Mouse (Mus musculus): ENCODE measurements around the gene Vmn2r8. TPM values are rescaled to one million over a fixed set of nuclear protein-coding genes. Genes with fewer than 3 reads are reported as not detected.
"Not testable (repeated sequence)": the region's sequence is repeated elsewhere in the genome, so short reads cannot be mapped to it uniquely, and the experiment has no call there.

Gene Vmn2r8
- polyA plus RNA-seq, 1 experiment from 2014 or later: not detected

DNA sequence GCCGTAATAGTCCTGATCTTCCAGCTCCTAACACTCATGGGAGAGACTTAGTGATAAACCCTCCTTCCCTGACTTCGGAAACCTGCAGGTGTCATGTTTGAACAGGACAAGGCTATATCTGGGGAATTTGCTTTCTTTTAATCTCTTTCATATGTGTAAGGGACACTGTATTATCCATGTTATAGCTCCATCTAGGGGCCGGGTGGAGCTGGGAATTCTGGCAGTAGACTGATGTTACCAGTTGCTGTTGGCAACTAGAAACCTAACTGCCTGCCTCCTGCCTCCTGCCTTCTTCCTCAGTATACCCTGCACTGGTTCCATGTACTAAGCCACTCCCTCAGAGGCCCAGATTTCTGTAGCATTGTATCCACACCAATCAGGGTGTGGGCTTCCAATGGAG is 50.3 kb downstream of the Vmn2r8 start:
- 61% methylated on average over 3 of the region's 3 CpGs for WGBS
- Histone ChIP-seq H3K27me3 (replicated peaks; ENCODE audit: control insufficient read depth, insufficient read depth, low read length) (no peaks in the 10 kb centered on the region), H3K4me3 (replicated peaks; ENCODE audit: low read length) (no peak overlapping the region), H3K9ac (replicated peaks; ENCODE audit: low read depth, low read length) (no peak overlapping the region), H3K9me3 (ENCODE audit: control insufficient read depth, low read length) (no peaks in the 10 kb centered on the region), H3K4me2 (ENCODE audit: low read length) (no peak overlapping the region), H3K4me1 (replicated peaks; ENCODE audit: control insufficient read depth, insufficient read depth, low read length) (no peaks in the 10 kb centered on the region), H3K36me3 (ENCODE audit: control insufficient read depth, insufficient read depth) (no peaks in the 10 kb centered on the region), H3K27ac (ENCODE audit: low read length) (no peak overlapping the region)
- no peak for ATAC-seq

DNA sequence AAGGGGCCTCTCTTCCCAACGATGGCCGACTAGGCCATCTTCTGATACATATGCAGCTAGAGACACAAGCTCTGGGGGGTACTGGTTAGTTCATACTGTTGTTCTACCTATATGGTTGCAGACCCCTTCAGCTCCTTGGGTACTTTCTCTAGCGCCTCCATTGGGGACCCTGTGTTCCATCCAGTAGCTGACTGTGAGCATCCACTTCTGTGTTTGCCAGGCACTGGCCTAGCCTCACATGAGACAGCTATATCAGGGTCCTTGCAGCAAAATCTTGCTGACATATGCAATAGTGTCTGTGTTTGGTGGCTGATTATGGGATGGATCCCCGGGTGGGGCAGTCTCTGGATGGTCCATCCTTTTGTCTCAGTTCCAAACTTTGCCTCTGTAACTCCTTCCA is 57.4 kb downstream of the Vmn2r8 start:
- H3K27ac ChIP-seq (ENCODE audit: low read length); H3K27me3 ChIP-seq (replicated peaks; ENCODE audit: control insufficient read depth, insufficient read depth, low read length); H3K4me2 ChIP-seq (ENCODE audit: low read length); H3K36me3 ChIP-seq (ENCODE audit: control insufficient read depth, insufficient read depth); H3K9me3 ChIP-seq (ENCODE audit: control insufficient read depth, low read length); H3K4me3 ChIP-seq (replicated peaks; ENCODE audit: low read length); ATAC-seq; H3K4me1 ChIP-seq (replicated peaks; ENCODE audit: control insufficient read depth, insufficient read depth, low read length); H3K9ac ChIP-seq (replicated peaks; ENCODE audit: low read depth, low read length): not testable (repeated sequence)
- WGBS: 84% methylated on average over 4 of the region's 4 CpGs

DNA sequence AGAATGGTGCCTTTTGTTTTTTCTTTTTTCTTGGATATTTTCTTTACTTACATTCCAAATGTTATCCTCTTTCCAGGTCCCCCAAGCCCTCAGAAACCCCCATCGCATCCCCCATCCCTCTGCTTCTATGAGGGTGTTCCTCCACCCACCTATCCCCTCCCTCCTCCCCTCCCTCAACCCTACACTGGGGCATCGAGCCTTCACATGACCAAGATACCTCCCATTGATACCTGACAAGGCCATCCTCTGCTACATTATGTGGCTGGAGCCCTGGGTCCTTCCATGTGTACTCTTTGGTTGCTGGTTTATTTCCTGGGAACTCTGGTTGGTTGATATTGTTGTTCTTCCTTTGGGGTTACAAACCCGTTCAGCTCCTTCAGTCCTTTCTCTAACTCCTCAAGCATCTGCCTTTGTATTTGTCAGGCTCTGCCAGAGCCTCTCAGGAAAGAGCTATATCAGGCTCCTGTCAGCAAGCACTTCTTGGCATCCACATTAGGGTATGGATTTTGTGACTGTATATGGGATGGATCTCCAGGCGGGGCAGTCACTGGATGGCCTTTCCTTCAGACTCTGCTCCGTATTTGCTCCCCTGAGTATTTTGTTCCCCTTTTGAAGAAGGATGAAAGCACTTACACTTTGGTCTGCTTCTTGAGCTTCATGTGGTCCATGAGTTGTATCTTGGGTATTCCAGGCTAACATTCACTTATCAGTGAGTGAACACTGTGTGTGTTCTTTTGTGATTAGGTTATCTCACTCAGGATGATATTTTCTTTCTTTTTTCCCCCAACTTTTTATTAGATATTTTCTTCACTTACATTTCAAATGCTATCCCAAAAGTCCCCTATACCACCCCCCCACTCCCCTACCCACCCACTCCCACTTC is 58.1 kb downstream of the Vmn2r8 start:
- Histone ChIP-seq H3K4me2 (ENCODE audit: low read length) (no peak overlapping the region), H3K27ac (ENCODE audit: low read length) (no peak overlapping the region), H3K9ac (replicated peaks; ENCODE audit: low read depth, low read length) (no peak overlapping the region), H3K36me3 (ENCODE audit: control insufficient read depth, insufficient read depth) (no peaks in the 10 kb centered on the region), H3K4me3 (replicated peaks; ENCODE audit: low read length) (no peak overlapping the region), H3K9me3 (ENCODE audit: control insufficient read depth, low read length) (no peaks in the 10 kb centered on the region), H3K4me1 (replicated peaks; ENCODE audit: control insufficient read depth, insufficient read depth, low read length) (no peaks in the 10 kb centered on the region), H3K27me3 (replicated peaks; ENCODE audit: control insufficient read depth, insufficient read depth, low read length) (no peaks in the 10 kb centered on the region)
- ATAC-seq: no peak
- WGBS: 91% methylated on average over 5 of the region's 5 CpGs

DNA sequence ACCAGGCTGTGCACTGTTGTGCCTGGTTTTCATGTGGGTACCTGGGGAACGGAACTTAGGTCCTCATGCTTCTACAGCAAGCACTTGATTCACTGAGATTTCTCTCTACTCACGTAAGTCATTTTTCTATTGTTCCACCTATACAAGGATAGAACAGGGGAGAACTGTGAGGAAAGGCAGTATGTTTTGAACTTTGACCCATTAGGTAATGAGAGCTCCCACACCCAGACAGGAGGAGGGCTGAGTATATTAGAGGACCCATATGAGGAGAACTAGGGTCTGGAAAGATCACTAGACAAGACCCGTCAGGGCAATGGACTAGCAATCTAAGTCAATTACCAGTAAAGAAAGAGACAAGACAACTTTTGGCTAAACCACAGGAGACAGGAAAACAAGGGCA is 64.0 kb downstream of the Vmn2r8 start:
- Histone ChIP-seq H3K4me1 (replicated peaks; ENCODE audit: control insufficient read depth, insufficient read depth, low read length) (no peaks in the 10 kb centered on the region), H3K27ac (ENCODE audit: low read length) (no peak overlapping the region), H3K36me3 (ENCODE audit: control insufficient read depth, insufficient read depth) (no peaks in the 10 kb centered on the region), H3K4me2 (ENCODE audit: low read length) (no peak overlapping the region), H3K27me3 (replicated peaks; ENCODE audit: control insufficient read depth, insufficient read depth, low read length) (no peaks in the 10 kb centered on the region), H3K9me3 (ENCODE audit: control insufficient read depth, low read length) (no peaks in the 10 kb centered on the region), H3K9ac (replicated peaks; ENCODE audit: low read depth, low read length) (no peak overlapping the region), H3K4me3 (replicated peaks; ENCODE audit: low read length) (no peak overlapping the region)
- 86% methylated on average over 3 of the region's 3 CpGs for WGBS
- no peak for ATAC-seq

DNA sequence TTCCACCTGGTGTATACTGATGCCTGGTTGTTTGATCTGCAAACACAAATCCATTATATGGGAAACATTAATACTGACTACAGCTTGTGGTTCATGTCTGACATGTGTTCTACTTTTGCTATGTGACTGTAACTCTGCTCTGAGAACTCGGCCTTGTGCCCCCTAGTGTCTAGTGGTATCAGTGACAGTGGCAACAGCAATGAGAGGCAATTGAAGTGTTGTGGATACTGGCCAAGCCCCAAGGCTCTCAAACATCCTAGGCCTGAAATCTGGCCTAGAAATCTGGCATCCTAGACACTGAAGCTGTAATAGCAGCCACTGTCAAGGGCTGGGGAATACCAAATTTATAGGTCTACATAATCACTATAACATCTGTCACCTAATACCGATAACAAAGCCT is 64.8 kb downstream of the Vmn2r8 start:
- no peaks in the 10 kb centered on the region for H3K27me3 ChIP-seq (replicated peaks; ENCODE audit: control insufficient read depth, insufficient read depth, low read length)
- no peak overlapping the region for H3K4me3 ChIP-seq (replicated peaks; ENCODE audit: low read length)
- no peak overlapping the region for H3K9ac ChIP-seq (replicated peaks; ENCODE audit: low read depth, low read length)
- no peaks in the 10 kb centered on the region for H3K9me3 ChIP-seq (ENCODE audit: control insufficient read depth, low read length)
- WGBS: 62% methylated on average over 2 of the region's 2 CpGs
- H3K36me3 ChIP-seq (ENCODE audit: control insufficient read depth, insufficient read depth): no peaks in the 10 kb centered on the region
- ATAC-seq: no peak
- H3K27ac ChIP-seq (ENCODE audit: low read length): no peak overlapping the region
- H3K4me1 ChIP-seq (replicated peaks; ENCODE audit: control insufficient read depth, insufficient read depth, low read length): no peaks in the 10 kb centered on the region
- no peak overlapping the region for H3K4me2 ChIP-seq (ENCODE audit: low read length)

DNA sequence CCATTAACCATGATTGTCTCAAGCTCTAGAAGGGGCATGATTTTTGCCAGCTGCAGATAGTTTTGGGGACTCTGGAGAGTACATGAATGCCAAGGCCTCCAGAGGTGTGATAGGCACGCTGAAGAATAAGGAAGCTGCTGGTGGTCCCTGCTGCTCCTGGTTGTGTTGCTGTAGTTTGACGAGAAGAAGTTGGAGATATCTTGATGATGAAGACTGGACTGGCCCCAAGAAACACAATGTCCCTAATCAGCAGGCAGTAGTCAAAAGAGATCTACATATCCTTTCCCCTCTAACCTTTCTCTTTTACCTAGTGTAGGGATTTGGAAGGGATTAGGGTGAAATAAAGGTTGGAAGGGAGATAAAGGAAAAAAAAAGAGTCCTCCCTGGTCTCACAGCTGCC is 66.1 kb downstream of the Vmn2r8 start:
- ATAC-seq: no peak
- WGBS: 48% methylated on average over 2 of the region's 2 CpGs
- H3K9me3 ChIP-seq (ENCODE audit: control insufficient read depth, low read length): no peaks in the 10 kb centered on the region
- H3K9ac ChIP-seq (replicated peaks; ENCODE audit: low read depth, low read length): no peak overlapping the region
- H3K4me1 ChIP-seq (replicated peaks; ENCODE audit: control insufficient read depth, insufficient read depth, low read length): no peaks in the 10 kb centered on the region
- H3K27me3 ChIP-seq (replicated peaks; ENCODE audit: control insufficient read depth, insufficient read depth, low read length): no peaks in the 10 kb centered on the region
- H3K36me3 ChIP-seq (ENCODE audit: control insufficient read depth, insufficient read depth): no peaks in the 10 kb centered on the region
- no peak overlapping the region for H3K4me3 ChIP-seq (replicated peaks; ENCODE audit: low read length)
- no peak overlapping the region for H3K27ac ChIP-seq (ENCODE audit: low read length)
- no peak overlapping the region for H3K4me2 ChIP-seq (ENCODE audit: low read length)

DNA sequence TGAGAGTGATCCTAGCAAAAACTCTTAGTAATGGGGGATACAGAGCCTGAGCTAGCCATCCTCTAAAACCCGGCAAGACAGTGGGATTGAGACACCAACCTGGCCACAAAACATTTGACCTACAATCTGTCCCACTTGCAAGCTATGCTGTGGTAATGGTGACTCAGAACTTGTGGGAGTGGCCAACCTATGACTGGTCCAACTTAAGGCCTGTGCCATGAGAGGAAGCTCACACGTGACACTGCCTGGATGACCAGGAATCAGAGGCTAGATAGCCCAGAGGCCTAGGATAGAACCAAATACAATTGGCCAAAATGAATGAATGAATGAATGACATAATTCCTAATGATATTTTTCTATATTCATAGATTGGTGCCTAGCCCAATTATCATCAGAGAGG is 66.8 kb downstream of the Vmn2r8 start:
- H3K4me3 ChIP-seq (replicated peaks; ENCODE audit: low read length): no peak overlapping the region
- ATAC-seq: no peak
- H3K27me3 ChIP-seq (replicated peaks; ENCODE audit: control insufficient read depth, insufficient read depth, low read length): no peaks in the 10 kb centered on the region
- H3K36me3 ChIP-seq (ENCODE audit: control insufficient read depth, insufficient read depth): no peaks in the 10 kb centered on the region
- 83% methylated on average over 2 of the region's 2 CpGs for WGBS
- no peak overlapping the region for H3K27ac ChIP-seq (ENCODE audit: low read length)
- no peak overlapping the region for H3K9ac ChIP-seq (replicated peaks; ENCODE audit: low read depth, low read length)
- H3K4me2 ChIP-seq (ENCODE audit: low read length): no peak overlapping the region
- no peaks in the 10 kb centered on the region for H3K9me3 ChIP-seq (ENCODE audit: control insufficient read depth, low read length)
- no peaks in the 10 kb centered on the region for H3K4me1 ChIP-seq (replicated peaks; ENCODE audit: control insufficient read depth, insufficient read depth, low read length)

Other genes starting within 250 kb of the Vmn2r8 start
- 58.2 and 60.3 TPM in 2 replicates for gene Gak, start 179.1 kb downstream of the Vmn2r8 start, polyA plus RNA-seq (2015; fragmentation: Nextera tagmentation; extraction: Ambion mirVana)
- gene Tmem175, start 179.1 kb downstream of the Vmn2r8 start, polyA plus RNA-seq (2015; fragmentation: Nextera tagmentation; extraction: Ambion mirVana): 24.9 and 25.7 TPM in 2 replicates
- gene Idua, start 148.5 kb downstream of the Vmn2r8 start, polyA plus RNA-seq (2015; fragmentation: Nextera tagmentation; extraction: Ambion mirVana): 9.6 and 13.2 TPM in 2 replicates
- gene Dgkq, start 139.2 kb downstream of the Vmn2r8 start, polyA plus RNA-seq (2015; fragmentation: Nextera tagmentation; extraction: Ambion mirVana): 26.5 and 31.9 TPM in 2 replicates
- gene Slc26a1, start 133.3 kb downstream of the Vmn2r8 start, polyA plus RNA-seq (2015; fragmentation: Nextera tagmentation; extraction: Ambion mirVana): 2.3 and 2.4 TPM in 2 replicates
- gene Fgfrl1, start 116.5 kb downstream of the Vmn2r8 start, polyA plus RNA-seq (2015; fragmentation: Nextera tagmentation; extraction: Ambion mirVana): 5.8 and 7.0 TPM in 2 replicates
- not detected in 2 replicates for gene Rnf212, start 33.9 kb downstream of the Vmn2r8 start, polyA plus RNA-seq (2015; fragmentation: Nextera tagmentation; extraction: Ambion mirVana)
- gene Tmed11, start 13.5 kb downstream of the Vmn2r8 start, polyA plus RNA-seq (2015; fragmentation: Nextera tagmentation; extraction: Ambion mirVana): not detected in 2 replicates
- gene Vmn2r9, start 43.8 kb upstream of the Vmn2r8 start, polyA plus RNA-seq (2015; fragmentation: Nextera tagmentation; extraction: Ambion mirVana): not detected in 2 replicates
- not detected in 2 replicates for gene Vmn2r10, start 197.7 kb upstream of the Vmn2r8 start, polyA plus RNA-seq (2015; fragmentation: Nextera tagmentation; extraction: Ambion mirVana)

All from forebrain, embryonic 16.5 days (tissue).